Mouse (Mus musculus) ES-Bruce4 (cell line): ENCODE measurements around the gene Cst6. TPM values are rescaled to one million over a fixed set of nuclear protein-coding genes. Genes with fewer than 3 reads are reported as not detected.
A peak's percentile ranks its signal among the peaks of the same experiment; 100 is the strongest.

Experiments used
- H3K27ac ChIP-seq: 2 replicates; pipeline ENCODE4 v1.5.1; 2012; ENCODE audit warnings: low read length, inconsistent platforms; ENCODE audit not compliant: insufficient read depth
- H3K27me3 ChIP-seq: 2 replicates; pipeline ENCODE4 v1.6.1; 2012; ENCODE audit warnings: mild to moderate bottlenecking, low read length, inconsistent platforms; ENCODE audit not compliant: control insufficient read depth, poor library complexity, insufficient read depth, severe bottlenecking
- H3K36me3 ChIP-seq: 2 replicates; pipeline ENCODE4 v1.6.1; 2012; ENCODE audit warnings: inconsistent platforms, mild to moderate bottlenecking, low read length, moderate library complexity; ENCODE audit not compliant: control insufficient read depth, poor library complexity, insufficient read depth, severe bottlenecking
- H3K4me1 ChIP-seq: one replicate; pipeline ENCODE4 v1.8.1; 2011; ENCODE audit warnings: low read length; ENCODE audit not compliant: control insufficient read depth, insufficient read depth
- H3K4me3 ChIP-seq: 2 replicates; pipeline ENCODE4 v1.5.1; 2011; ENCODE audit warnings: low read depth, mild to moderate bottlenecking, low read length
- H3K9ac ChIP-seq: 2 replicates; pipeline ENCODE4 v1.6.1; 2012; ENCODE audit warnings: low read depth, mild to moderate bottlenecking, inconsistent platforms; ENCODE audit not compliant: poor library complexity, severe bottlenecking
- H3K9me3 ChIP-seq: replicated peaks from 2 replicates; pipeline ENCODE4 v1.6.1; 2012; ENCODE audit warnings: mild to moderate bottlenecking, low read length, inconsistent platforms; ENCODE audit not compliant: control insufficient read depth, poor library complexity, insufficient read depth, severe bottlenecking
- CTCF ChIP-seq: IDR thresholded peaks from one replicate; pipeline ENCODE4 v1.8.1; 2011; ENCODE audit warnings: low read depth, low read length
- EP300 ChIP-seq: IDR thresholded peaks from 2 replicates; pipeline ENCODE4 v1.6.1; 2011; ENCODE audit warnings: low read depth, low read length; ENCODE audit not compliant: insufficient read depth
- POLR2A ChIP-seq: IDR thresholded peaks from one replicate; pipeline ENCODE4 v1.8.1; 2011; ENCODE audit warnings: low read length; ENCODE audit not compliant: insufficient read depth
- polyA plus RNA-seq: library from polyadenylated mRNA; stranded (reverse); fragments of >200 nt; gene quantifications from 2 replicates; pipeline ENCODE4 v1.2.4, GENCODE M21; 2011; ENCODE audit warnings: low read depth; ENCODE audit not compliant: missing spikeins, insufficient read depth, insufficient read length

Gene Cst6
- polyA plus RNA-seq, 1 experiment, result 1.6 TPM

- Histone ChIP-seq H3K27me3 (no peaks in the 10 kb centered on the region), H3K9me3 (no peaks in the 10 kb centered on the region), H3K9ac (no peak overlapping the region), H3K36me3 (no peaks in the 10 kb centered on the region), H3K27ac (no peak overlapping the region), H3K4me3 (no peak overlapping the region), H3K4me1 (no peaks in the 10 kb centered on the region)
- TF ChIP-seq EP300, result no peak
- no peak for TF ChIP-seq POLR2A
- no peak for TF ChIP-seq CTCF
Observed at GRCm38 (mm10) chr19:5348064-5348463, 1.3 kb downstream of the Cst6 start.

- TF ChIP-seq EP300 (no peak), CTCF (no peak), POLR2A (no peak)
- H3K4me3 ChIP-seq, result no peak overlapping the region
- H3K36me3 ChIP-seq, result no peaks in the 10 kb centered on the region
- no peak overlapping the region for H3K27ac ChIP-seq
- no peaks in the 10 kb centered on the region for H3K4me1 ChIP-seq
- H3K9ac ChIP-seq, result no peak overlapping the region
- H3K9me3 ChIP-seq, result no peaks in the 10 kb centered on the region
- H3K27me3 ChIP-seq, result no peaks in the 10 kb centered on the region
Observed at GRCm38 (mm10) chr19:5345297-5346131, 3.9 kb downstream of the Cst6 start.

- no peaks in the 10 kb centered on the region for H3K36me3 ChIP-seq
- no peaks in the 10 kb centered on the region for H3K27me3 ChIP-seq
- no peak overlapping the region for H3K4me3 ChIP-seq
- H3K9me3 ChIP-seq, result no peaks in the 10 kb centered on the region
- TF ChIP-seq EP300 (no peak), POLR2A (no peak), CTCF (no peak)
- H3K27ac ChIP-seq, result no peak overlapping the region
- no peaks in the 10 kb centered on the region for H3K4me1 ChIP-seq
- H3K9ac ChIP-seq, result no peak overlapping the region
Observed at GRCm38 (mm10) chr19:5341360-5341759, 8.0 kb downstream of the Cst6 start.

GRCm38 (mm10) chr19:5337975-5338374, 11.4 kb downstream of the Cst6 start:
- no peak overlapping the region for H3K4me3 ChIP-seq
- no peaks in the 10 kb centered on the region for H3K4me1 ChIP-seq
- TF ChIP-seq CTCF, result peak; percentile 73
- no peak for TF ChIP-seq EP300
- no peaks in the 10 kb centered on the region for H3K36me3 ChIP-seq
- no peak overlapping the region for H3K9ac ChIP-seq
- H3K27ac ChIP-seq, result no peak overlapping the region
- H3K9me3 ChIP-seq, result no peaks in the 10 kb centered on the region
- H3K27me3 ChIP-seq, result no peaks in the 10 kb centered on the region

- TF ChIP-seq POLR2A (no peak), CTCF (no peak), EP300 (no peak)
- no peak within 1 kb of the TSS for H3K27ac ChIP-seq
- no peaks in the 10 kb centered on the region for H3K9me3 ChIP-seq
- H3K9ac ChIP-seq, result no peak within 1 kb of the TSS
- H3K4me1 ChIP-seq, result no peaks in the 10 kb centered on the region
- no peak within 1 kb of the TSS for H3K4me3 ChIP-seq
- no peaks in the 10 kb centered on the region for H3K36me3 ChIP-seq
- no peaks in the 10 kb centered on the region for H3K27me3 ChIP-seq
Observed at GRCm38 (mm10) chr19:5335441-5335840, 13.9 kb downstream of the Cst6 start, which contains the start of gene Catsper1. Catsper1 (plus strand) TSS chr19:5335741.

- no peaks in the 10 kb centered on the region for H3K36me3 ChIP-seq
- H3K27me3 ChIP-seq, result no peaks in the 10 kb centered on the region
- H3K9me3 ChIP-seq, result no peaks in the 10 kb centered on the region
- H3K9ac ChIP-seq, result no peak overlapping the region
- H3K4me3 ChIP-seq, result no peak overlapping the region
- H3K4me1 ChIP-seq, result no peaks in the 10 kb centered on the region
- H3K27ac ChIP-seq, result no peak overlapping the region
- TF ChIP-seq EP300 (no peak), POLR2A (no peak), CTCF (no peak)
Observed at GRCm38 (mm10) chr19:5334741-5335140, 14.6 kb downstream of the Cst6 start.
